Mouse (Mus musculus) layer of hippocampus, adult 2 months (tissue): ENCODE data around the gene Gprc5c. TPM values are rescaled to one million over a fixed set of nuclear protein-coding genes. Genes with fewer than 3 reads are reported as not detected.
A peak's percentile ranks its signal among the peaks of the same experiment; 100 is the strongest.

Source experiments
- DNase-seq, 2 experiments: peaks; one replicate each; pipeline ENCODE4 v3.0.0; 2022; ENCODE audit warnings: low spot score in 2 of 2
- H3K27ac ChIP-seq: fragments of 200-600 bp; 2 replicates; pipeline ENCODE4 v1.8.1; 2022
- H3K4me3 ChIP-seq: fragments of 200-600 bp; 2 replicates; pipeline ENCODE4 v1.8.1; 2022; ENCODE audit warnings: mild to moderate bottlenecking
- CTCF ChIP-seq: fragments of 200-600 bp; conservative IDR thresholded peaks from 2 replicates; pipeline ENCODE4 v1.8.1; 2022; ENCODE audit warnings: antibody characterized with exemption, mild to moderate bottlenecking, moderate library complexity
- long read RNA-seq, 2 experiments: library from polyadenylated mRNA; stranded (forward); transcript quantifications; one replicate each; pipeline ENCODE4 v2.0.0; 2021; ENCODE audit warnings: borderline mapping rate in 2 of 2
- total RNA-seq, 2 experiments: library from RNA; stranded (reverse); gene quantifications; 2 replicates each; pipeline ENCODE4 v1.2.3; 2021

Gene Gprc5c
- 1 to 10 TPM; 4.7 to 5.4 TPM for total RNA-seq
- long read RNA-seq, experiment 1, partial matches to known transcripts, result 0 of 1 reads
- long read RNA-seq, experiment 1, other reads (novel, unspliced or antisense), result 0 of 1 reads
- long read RNA-seq, experiment 2, partial matches to known transcripts, result 1 of 2 reads
- long read RNA-seq, experiment 2, other reads (novel, unspliced or antisense), result 0 of 2 reads

GRCm38 (mm10) chr11:114850452-114851268 is at the start of gene Gprc5c:
Gene Gprc5c (plus strand): TSS chr11:114851152.
- Histone ChIP-seq H3K27ac (peak within 1 kb of the TSS; percentile 51; the same call in 1 of the 2 replicates), H3K4me3 (peak within 1 kb of the TSS; percentile 71)
- no peak for DNase-seq
- TF ChIP-seq CTCF, result no peak

- Histone ChIP-seq H3K4me3 (no peak overlapping the region), H3K27ac (no peak overlapping the region)
- no peak for DNase-seq
- TF ChIP-seq CTCF, result no peak
These were observed 49.0 kb upstream of the Gprc5c start for GRCm38 (mm10) chr11:114801906-114802305.

- no peak overlapping the region for H3K4me3 ChIP-seq
- TF ChIP-seq CTCF, result no peak
- DNase-seq, result no peak
- no peak overlapping the region for H3K27ac ChIP-seq
These were observed 48.2 kb upstream of the Gprc5c start for GRCm38 (mm10) chr11:114802540-114803267.

- Histone ChIP-seq H3K4me3 (no peak overlapping the region), H3K27ac (no peak overlapping the region)
- no peak for DNase-seq
- no peak for TF ChIP-seq CTCF
These were observed 47.0 kb upstream of the Gprc5c start for GRCm38 (mm10) chr11:114803990-114804389.

- no peak for TF ChIP-seq CTCF
- Histone ChIP-seq H3K27ac (no peak overlapping the region), H3K4me3 (no peak overlapping the region)
- no peak for DNase-seq
These were observed 43.9 kb upstream of the Gprc5c start for GRCm38 (mm10) chr11:114807025-114807424.

- no peak overlapping the region for H3K4me3 ChIP-seq
- TF ChIP-seq CTCF, result no peak
- H3K27ac ChIP-seq, result no peak overlapping the region
- no peak for DNase-seq
These were observed 43.1 kb upstream of the Gprc5c start for GRCm38 (mm10) chr11:114807686-114808427.

- peak; percentile 73 for TF ChIP-seq CTCF
- Histone ChIP-seq H3K4me3 (no peak overlapping the region), H3K27ac (no peak overlapping the region)
- no peak for DNase-seq
These were observed 41.6 kb upstream of the Gprc5c start for GRCm38 (mm10) chr11:114809371-114809770.

- no peak overlapping the region for H3K4me3 ChIP-seq
- no peak for TF ChIP-seq CTCF
- no peak for DNase-seq
- H3K27ac ChIP-seq, result no peak overlapping the region
These were observed 40.6 kb upstream of the Gprc5c start for GRCm38 (mm10) chr11:114810344-114810743.

GRCm38 (mm10) chr11:114812731-114813240 is 38.2 kb upstream of the Gprc5c start:
- no peak overlapping the region for H3K27ac ChIP-seq
- TF ChIP-seq CTCF, result peak; percentile 97
- peak; percentile 83 to 96 for DNase-seq

GRCm38 (mm10) chr11:114814873-114815592 is 35.9 kb upstream of the Gprc5c start:
- DNase-seq, result no peak
- Histone ChIP-seq H3K4me3 (no peak overlapping the region), H3K27ac (no peak overlapping the region)
- TF ChIP-seq CTCF, result no peak

More at GRCm38 (mm10) chr11:114812731-114813240, 38.2 kb upstream of the Gprc5c start:
- no peak overlapping the region for H3K4me3 ChIP-seq

- H3K4me3 ChIP-seq, result no peak overlapping the region
- TF ChIP-seq CTCF, result no peak
- DNase-seq, result no peak
- no peak overlapping the region for H3K27ac ChIP-seq
These were observed 34.0 kb upstream of the Gprc5c start for GRCm38 (mm10) chr11:114816934-114817333.

- H3K4me3 ChIP-seq, result no peak overlapping the region
- no peak for TF ChIP-seq CTCF
- H3K27ac ChIP-seq, result no peak overlapping the region
- no peak for DNase-seq
These were observed 32.8 kb upstream of the Gprc5c start for GRCm38 (mm10) chr11:114818185-114818584.
